Mouse (Mus musculus): Measurements from ENCODE around the gene Pnmal1. TPM values are rescaled to one million over a fixed set of nuclear protein-coding genes. Genes with fewer than 3 reads are reported as not detected.
"Not testable (repeated sequence)": the region's sequence is repeated elsewhere in the genome, so short reads cannot be mapped to it uniquely, and the experiment has no call there.

The Pnmal1 gene
- total RNA-seq, 2 experiments from 2014 or later, result not detected

- intact Hi-C loops (cut with DNase I; ENCODE audit: low total_unique reads), result loop anchor here (2.0 kb wide), 1 partner anchor 14 kb away; no protein-coding TSS in a partner anchor
- no peak for DNase-seq
These were observed 10.5 kb upstream of the Pnmal1 start for GRCm38 (mm10) chr7:16948923-16949458.

- intact Hi-C loops (cut with DNase I; ENCODE audit: low total_unique reads), result loop anchor here (2.0 kb wide), 3 partner anchors 15 to 117 kb away; no protein-coding TSS in a partner anchor
- DNase-seq, result peak; percentile 74
These were observed 9.3 kb upstream of the Pnmal1 start for GRCm38 (mm10) chr7:16949908-16950841.

DNA sequence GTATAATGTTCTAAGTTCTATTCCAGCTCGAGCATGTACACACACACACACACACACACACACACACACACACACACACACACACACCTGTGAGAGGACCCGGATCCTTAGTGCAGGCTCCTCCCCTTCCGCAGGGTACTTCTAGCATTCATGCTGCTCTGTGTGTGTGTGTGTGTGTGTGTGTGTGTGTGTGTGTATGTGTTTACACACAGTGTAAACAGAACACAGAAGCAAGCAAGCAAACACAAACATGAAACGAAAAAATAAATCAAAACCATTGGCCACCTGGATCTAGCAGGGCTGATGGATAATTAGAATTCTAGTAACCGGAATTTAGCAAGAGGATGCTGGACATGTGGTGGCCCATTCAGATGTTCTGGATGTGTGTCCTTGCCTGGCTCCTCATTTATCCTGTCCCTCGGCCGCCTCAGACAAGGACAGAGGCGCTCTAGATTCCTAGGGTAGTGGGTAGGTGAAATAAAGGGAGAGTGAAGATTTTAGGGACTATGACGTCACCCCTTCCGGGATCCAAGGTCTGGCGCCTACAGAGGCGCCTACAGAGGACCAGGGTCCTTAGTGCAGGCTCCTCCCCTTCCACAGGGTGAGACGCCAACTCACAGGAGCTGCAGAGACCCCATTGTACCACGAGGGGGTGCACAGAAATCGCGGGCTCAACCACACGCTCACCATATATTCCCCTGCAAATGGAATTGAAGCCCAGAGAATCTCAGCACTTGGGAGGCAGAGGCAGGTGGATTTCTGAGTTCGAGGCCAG lies 8.4 kb upstream of the Pnmal1 start:
- peak; percentile 79 for DNase-seq
- intact Hi-C loops (cut with DNase I; ENCODE audit: low total_unique reads), result loop anchor here (2.0 kb wide), 2 partner anchors 50 to 116 kb away; no protein-coding TSS in a partner anchor

DNA sequence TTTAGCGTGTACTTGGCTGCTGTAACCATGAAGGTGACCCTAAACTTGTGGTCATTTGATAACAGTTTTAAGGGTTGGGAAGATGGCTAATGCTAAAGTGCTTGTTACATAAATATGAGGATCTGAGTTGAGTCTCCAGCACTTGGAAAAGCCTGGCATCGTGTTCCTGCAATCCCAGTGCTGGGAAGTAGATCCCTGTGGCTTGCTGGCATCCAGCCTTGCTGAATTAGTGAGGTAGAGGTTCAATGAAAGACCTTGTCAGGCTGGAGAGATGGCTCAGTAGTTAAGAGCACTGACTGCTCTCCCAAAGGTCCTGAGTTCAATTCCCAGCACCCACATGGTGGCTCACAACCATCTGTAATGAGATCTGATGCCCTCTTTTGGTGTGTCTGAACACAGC lies 5.7 kb upstream of the Pnmal1 start:
- intact Hi-C loops (cut with DNase I; ENCODE audit: low total_unique reads); DNase-seq: not testable (repeated sequence)

- no peak for DNase-seq
- intact Hi-C loops (cut with DNase I; ENCODE audit: low total_unique reads), result no loop called here
These were observed 3.8 kb upstream of the Pnmal1 start for GRCm38 (mm10) chr7:16955712-16956111.

DNA sequence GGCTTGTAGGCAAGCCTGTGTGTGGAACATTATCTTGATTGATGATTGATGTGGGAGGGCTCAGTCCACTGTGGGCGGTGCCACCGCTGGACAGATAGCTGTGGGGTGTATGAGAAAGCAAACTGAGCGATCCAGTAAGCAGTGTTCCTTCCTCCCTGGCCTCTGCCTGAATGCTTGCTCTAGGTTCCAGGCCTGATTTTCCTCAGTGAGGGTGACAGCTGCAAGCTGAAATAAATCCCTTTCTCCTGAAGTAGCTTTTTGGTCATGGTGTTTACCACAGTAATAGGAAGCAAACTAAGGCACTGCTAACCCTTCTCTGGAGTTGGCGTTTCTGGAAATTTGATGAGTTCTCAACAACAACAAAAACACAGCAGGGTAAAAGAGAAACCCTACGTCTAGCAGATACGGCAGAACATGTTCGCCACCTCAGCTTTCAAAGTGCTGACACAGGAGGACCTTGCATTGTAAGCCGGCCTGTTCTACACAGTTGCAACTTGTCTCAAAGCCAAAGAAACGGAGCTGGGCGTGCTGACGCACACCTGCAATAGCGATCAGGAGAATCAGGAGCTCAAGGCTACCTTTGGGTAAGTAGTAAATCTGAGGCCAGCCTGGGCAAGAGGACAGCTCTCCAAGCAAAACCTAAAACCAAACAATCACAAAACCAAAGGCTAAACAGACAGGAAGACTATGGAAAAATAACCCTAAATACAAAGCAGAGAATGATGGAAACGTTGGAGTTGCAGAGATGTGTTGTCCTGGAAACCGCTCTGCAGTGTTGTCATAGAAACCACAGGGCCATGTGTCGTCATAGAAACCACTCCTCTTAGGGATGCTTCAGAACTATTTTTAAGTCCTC lies 2.8 kb upstream of the Pnmal1 start:
- intact Hi-C loops (cut with DNase I; ENCODE audit: low total_unique reads), result no loop called here
- no peak for DNase-seq

GRCm38 (mm10) chr7:16961678-16962077 lies 2.2 kb downstream of the Pnmal1 start:
- no peak for DNase-seq
- intact Hi-C loops (cut with DNase I; ENCODE audit: low total_unique reads), result no loop called here

GRCm38 (mm10) chr7:16968414-16968813 lies 8.9 kb downstream of the Pnmal1 start:
- no peak for DNase-seq

GRCm38 (mm10) chr7:16971160-16971559 lies 11.7 kb downstream of the Pnmal1 start:
- intact Hi-C loops (cut with DNase I; ENCODE audit: low total_unique reads), result no loop called here
- no peak for DNase-seq

More at GRCm38 (mm10) chr7:16968414-16968813, 8.9 kb downstream of the Pnmal1 start:
- intact Hi-C loops (cut with DNase I; ENCODE audit: low total_unique reads), result no loop called here

- intact Hi-C loops (cut with DNase I; ENCODE audit: low total_unique reads), result no loop called here
- peak; percentile 59 for DNase-seq
These were observed 14.5 kb downstream of the Pnmal1 start for GRCm38 (mm10) chr7:16974018-16974417.

- intact Hi-C loops (cut with DNase I; ENCODE audit: low total_unique reads), result no loop called here
- no peak for DNase-seq
These were observed 16.8 kb downstream of the Pnmal1 start for GRCm38 (mm10) chr7:16976298-16976697.

- intact Hi-C loops (cut with DNase I; ENCODE audit: low total_unique reads), result no loop called here
- no peak for DNase-seq
These were observed 18.7 kb downstream of the Pnmal1 start for GRCm38 (mm10) chr7:16978173-16978572.

- intact Hi-C loops (cut with DNase I; ENCODE audit: low total_unique reads), result no loop called here
- DNase-seq, result no peak
These were observed 19.1 kb downstream of the Pnmal1 start for GRCm38 (mm10) chr7:16978593-16978992.

DNA sequence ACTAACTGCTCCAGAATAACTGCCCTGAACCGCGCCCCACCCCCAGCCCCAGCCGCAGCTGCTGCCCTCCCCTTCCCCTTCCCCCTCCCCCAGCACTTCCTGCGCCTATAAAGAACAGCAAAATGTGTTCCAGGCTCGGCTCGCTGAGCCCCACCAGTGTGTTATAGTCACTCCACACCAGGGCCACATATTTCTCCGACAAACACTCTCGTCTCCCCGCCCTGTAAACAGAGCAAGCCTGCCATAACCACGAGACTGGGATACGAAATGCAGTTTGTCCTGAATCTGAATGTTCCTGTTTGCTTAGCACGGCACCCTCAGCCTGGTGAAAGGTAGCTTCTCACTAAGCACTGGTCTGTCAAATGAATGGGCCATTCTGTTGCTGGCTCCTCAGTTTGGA lies 20.9 kb downstream of the Pnmal1 start:
- peak; percentile 64 for DNase-seq
- intact Hi-C loops (cut with DNase I; ENCODE audit: low total_unique reads), result no loop called here

GRCm38 (mm10) chr7:16982859-16983568 lies 23.5 kb downstream of the Pnmal1 start, which contains the start of gene Gm42372:
Gene Gm42372 (plus strand): TSS chr7:16983086.
- intact Hi-C loops (cut with DNase I; ENCODE audit: low total_unique reads), result no loop called here
- peak; percentile 33 for DNase-seq

- no peak for DNase-seq
- intact Hi-C loops (cut with DNase I; ENCODE audit: low total_unique reads), result no loop called here
These were observed 28.2 kb downstream of the Pnmal1 start for GRCm38 (mm10) chr7:16987541-16988149.

DNA sequence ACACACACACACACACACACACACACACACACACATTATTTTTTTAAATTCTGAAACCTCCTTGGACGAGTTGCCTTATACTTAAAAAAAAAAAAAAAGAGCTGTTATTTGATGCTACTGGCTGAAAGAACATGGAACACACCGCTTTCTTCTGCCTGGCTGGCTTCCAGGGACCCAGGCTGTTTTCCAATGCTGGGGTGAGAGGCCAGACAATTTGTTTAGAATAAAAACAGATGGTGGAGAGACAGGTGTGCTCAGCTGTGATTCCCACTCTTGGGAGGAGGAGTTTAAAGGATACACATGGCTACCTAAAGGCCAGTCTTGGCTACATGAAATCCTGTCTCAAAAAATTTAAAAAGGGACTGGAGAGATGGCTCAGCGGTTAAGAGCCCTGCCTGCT lies 28.9 kb downstream of the Pnmal1 start:
- intact Hi-C loops (cut with DNase I; ENCODE audit: low total_unique reads), result no loop called here
- peak; percentile 54 for DNase-seq
